Mouse (Mus musculus) frontal cortex, postnatal 14 days (tissue): Measurements from ENCODE around the gene Ndufaf3.
"Not testable (repeated sequence)": the region's sequence is repeated elsewhere in the genome, so short reads cannot be mapped to it uniquely, and the experiment has no call there.

Source experiments
- DNase-seq, 2 experiments: peaks; one replicate each; pipeline ENCODE4 v3.0.0; 2022; ENCODE audit warnings: low spot score in 2 of 2

Gene Ndufaf3

DNA sequence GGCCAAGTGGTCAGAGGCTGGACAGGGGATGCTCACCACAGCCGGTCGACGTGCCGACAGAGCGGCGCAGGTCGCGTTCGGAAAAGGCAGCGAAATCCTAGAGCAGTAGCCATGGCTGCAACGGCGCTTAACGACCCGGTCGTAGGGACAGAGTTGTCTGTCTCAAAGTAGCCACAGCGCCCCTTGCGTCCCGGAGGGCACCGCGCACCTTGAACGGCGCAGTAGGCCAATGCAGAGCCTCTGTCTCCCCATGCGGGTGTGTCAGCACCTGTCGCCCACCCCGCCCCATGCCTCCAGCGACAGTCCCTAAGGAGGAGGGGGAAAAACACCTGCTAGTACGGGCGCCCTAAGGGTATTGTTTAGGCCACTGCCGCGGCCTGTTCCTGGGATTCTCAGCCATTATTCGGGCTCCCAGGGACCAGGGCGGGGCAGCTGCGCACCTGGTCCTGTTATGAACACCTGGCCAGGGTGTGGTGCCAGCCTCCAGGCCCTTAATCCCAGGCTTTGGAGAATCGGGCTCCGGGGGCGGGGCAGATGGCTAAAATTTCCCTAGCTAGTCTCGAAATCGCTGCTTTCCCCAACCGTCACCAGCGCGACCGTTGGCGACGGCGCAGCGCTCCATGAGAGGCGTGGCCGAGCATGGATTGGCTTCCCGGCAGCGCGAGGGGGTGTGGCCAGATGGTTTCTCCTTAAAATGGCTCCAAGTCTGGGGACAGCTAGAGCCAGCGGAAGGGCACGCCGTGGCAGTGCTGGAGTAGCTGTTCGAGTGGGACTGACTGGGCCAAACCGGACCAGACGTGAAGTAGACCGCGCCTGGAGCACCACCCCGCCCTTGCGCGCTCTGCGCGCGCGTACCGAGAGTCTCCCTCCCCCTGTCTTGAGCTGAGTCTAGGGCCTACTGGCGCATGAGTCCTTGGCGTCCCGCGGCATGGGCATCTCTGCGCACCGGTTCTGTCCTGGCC lies at the start of gene Ndufaf3:
TSS of gene Ndufaf3 (minus strand) at position 620 of the 962 bp plus-strand sequence.
- peak; percentile 91 to 95 for DNase-seq

DNA sequence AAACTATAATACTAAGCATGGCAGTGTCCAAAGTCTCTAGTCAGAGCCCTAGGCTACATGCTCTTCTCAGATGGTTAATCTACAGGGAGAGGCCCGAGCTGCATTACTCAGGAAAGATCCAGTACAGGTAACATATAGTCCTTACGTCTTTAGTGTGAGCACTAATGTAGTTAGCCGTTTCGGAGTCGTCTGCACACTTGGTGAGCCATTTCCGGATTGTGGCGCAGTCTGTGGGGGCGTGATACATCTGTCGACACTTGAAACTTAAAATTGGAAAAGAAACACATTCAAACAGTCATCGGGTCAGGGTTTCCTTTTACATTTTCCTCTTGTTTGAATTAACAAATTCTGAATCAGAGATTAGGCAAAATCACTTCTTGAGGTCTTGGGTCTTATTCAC lies 44.3 kb upstream of the Ndufaf3 start:
- no peak for DNase-seq

DNA sequence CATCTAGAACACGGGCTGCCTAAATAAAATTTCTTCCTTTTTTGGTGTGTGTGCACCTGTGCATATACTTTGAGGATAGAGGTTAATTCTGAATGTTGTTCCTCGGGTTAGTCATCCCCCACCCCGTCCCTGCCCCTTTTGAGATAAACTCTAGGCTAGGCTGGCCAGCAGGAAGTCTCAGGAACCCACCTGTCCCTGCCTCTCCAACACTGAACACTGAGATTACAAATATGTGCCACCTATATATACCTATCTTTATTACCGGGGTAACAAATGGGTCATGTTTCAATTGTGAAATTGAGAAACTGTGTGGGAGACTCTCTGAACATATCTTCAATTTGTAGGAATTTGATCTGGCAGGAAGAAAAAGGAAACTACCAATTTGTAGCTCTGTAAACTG lies 41.7 kb upstream of the Ndufaf3 start:
- no peak for DNase-seq

GRCm38 (mm10) chr9:108607929-108608328 lies 40.7 kb upstream of the Ndufaf3 start:
- DNase-seq = not testable (repeated sequence)

GRCm38 (mm10) chr9:108601986-108602385 lies 34.8 kb upstream of the Ndufaf3 start:
- no peak for DNase-seq

DNA sequence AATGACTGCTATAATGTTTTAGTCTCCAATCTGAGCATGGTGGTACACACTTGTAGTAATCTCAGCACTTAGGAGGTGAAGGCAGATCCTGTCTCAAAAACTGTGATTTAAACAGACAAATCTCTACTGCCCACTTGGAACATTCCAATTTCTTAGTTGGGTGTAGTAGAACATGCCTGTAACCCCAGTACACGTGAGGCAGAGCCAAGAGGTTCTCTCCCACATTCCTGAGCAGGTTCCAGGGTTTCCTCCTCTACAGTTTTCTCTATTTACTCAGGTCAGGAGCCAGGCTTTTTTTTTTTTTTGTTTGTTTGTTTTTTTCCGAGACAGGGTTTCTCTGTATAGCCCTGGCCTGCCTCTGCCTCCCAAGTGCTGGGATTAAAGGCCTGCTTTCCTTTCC lies 32.8 kb upstream of the Ndufaf3 start:
- no peak for DNase-seq

GRCm38 (mm10) chr9:108599021-108599566 lies 31.9 kb upstream of the Ndufaf3 start:
- DNase-seq = no peak

DNA sequence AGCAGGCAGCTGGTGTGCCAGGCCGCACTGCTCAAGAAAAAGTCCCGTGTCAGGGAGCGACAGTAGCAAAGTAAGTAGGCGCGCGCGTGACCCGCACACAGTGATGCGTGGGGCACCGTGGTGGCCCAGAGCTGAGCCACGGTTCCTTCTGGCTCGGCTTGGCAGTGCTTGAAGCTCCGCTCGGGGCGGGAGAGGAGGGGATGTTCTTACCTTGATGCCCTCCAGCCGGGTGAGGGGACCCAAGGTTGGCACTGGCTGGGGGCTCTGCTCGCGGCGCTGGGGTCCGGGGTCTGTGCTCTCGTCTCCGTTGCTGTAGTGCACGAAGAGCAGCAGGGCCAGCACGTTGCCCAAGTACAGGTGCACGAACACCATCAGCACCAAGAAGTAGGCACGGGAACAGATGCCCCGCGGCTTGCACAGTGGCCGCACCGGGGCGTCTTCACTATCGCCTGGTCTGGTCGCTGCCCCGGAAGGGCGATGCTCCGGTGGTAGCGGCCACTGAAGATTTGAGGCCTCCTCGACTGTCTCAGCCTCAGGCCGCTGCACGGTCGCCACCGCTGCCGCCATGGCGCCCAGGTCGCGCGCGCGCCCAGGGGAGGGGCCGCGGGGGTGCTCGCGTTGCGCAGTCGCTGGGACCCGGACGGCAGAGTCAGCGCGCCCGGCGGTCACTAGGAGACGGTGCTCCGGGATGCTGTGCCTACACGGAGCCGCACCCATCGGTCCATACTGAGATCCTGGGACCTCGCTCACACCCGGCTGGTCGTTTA lies 29.9 kb upstream of the Ndufaf3 start, which contains the start of gene P4htm:
TSS of gene P4htm (minus strand) at position 670 of the 767 bp plus-strand sequence.
- DNase-seq = peak in 1 of 2 experiments; percentile 68

DNA sequence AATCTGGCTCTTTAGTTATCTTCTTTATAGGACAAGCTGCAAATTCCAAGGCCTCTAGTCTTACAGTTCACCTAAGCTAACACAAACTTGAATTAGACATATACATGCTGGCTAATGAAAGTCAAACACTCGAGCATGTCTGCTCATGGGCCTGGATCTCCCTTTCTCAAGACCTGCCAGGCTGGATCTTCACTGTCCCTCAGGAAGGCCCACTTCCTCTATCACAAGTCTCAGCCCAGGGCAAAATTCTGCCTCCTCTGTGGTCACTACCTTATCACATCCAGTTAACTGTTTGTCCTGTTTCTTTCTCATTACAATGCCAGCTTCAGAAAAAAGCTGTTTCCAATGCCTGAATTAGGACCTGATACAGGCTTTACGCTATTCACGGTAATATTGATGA lies 27.1 kb upstream of the Ndufaf3 start:
- DNase-seq = no peak

DNA sequence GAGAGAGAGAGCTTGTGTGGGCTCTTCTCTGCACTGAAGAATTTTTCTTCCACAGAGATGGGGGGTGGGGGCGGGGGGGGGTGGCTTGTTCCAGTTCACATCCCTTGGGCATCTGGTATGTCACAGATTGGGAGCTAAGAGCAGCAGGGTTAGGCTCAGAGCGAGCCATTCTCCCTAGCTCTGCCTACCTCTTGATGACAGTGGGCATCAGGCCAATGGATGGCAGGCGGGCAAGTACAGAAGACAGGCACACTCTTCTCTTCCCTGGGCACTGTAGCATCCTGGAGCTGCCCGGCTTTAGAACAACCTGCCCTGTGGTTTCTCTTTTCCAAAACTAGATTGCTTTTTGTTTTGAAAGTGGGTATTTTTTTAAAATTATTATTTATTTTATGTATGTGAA lies 24.2 kb upstream of the Ndufaf3 start:
- no peak for DNase-seq

- no peak for DNase-seq
Measured at GRCm38 (mm10) chr9:108589229-108589628, 22.0 kb upstream of the Ndufaf3 start.

DNA sequence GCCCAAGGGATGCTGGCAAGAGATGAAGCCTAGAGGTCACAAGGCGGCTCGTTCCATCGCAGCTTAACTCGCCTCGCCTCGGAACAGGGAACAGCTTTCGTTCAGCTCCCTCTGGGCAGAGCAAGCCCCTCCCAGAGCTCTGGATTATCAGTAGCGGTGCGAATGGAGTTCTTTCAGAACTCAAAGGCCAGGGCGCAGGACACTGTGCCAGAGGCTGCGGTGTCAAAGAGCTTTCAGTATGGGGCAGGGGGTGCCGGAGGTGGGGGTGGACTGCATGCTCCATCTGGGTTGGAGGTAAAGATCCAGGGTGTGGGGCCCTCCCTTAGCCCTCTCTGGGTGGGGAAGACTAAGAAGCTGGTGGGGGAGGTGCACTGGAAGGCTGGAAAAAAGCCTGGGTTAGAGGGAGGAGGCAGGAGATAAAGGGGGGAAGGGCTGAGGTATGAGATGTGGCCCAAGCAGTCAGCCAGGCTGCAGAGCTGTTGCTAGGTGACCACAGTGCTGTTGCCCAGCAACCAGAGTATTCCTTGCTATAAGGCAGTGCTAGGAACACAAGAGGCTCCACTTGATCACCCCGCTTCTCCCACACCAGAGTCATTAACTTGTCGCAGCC lies 20.4 kb upstream of the Ndufaf3 start:
- DNase-seq = peak; percentile 72 to 88

DNA sequence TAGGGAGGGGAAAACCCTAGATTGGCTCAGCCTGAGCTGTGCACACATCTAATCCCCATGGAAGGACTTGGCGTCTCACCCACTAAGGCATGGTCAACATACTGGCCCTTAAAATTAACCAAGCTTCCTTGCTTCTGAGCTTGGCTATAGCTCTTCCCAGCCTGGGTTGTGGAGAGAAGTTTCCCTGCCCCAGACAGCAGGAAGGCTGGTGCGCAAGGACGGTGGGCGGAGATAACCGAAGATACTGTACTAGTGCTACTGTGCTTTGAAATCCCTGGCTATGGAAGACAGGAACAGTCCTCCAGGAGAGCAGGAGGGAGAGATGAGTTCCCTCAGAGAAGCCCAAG lies 12.1 kb upstream of the Ndufaf3 start:
- no peak for DNase-seq

DNA sequence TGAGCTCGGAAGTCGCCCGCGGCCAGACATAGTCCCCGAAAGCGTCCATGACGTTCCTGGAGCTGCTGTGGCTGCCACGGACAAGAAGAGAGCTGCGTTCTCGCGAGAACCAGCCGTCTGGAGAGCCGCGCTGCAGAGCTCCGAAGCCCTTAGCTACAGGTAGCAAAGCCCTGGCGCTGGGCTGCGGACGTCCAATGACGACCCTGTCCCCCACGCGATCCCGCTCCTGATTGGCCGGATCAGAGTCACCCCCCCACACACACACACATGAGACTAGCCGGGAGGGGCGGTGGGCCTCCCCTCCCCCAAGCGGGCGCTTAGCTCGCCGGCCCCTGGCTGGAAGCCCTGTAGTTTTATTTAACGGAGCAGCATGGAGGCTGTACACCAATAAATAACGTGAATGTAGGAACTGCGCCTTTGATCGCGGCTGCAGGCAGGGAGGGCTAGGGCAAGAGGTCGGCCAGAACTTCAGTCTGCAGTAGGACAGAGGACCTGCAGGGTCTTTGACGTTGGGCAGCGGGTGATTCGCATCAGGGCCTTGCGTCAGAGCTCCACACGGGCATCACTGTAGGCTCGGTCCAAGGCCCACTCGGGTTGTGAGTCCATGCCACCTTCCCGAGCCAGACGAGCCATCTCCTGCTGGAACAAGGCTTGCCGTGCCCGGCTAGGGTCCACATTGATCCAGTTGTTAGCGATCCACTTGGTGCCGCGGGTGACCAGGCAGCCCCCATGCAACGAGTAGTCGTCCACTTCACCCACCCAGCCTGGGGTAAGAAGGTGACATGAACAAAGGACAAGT lies 11.5 kb upstream of the Ndufaf3 start, which contains the start of gene Wdr6:
TSS of gene Wdr6 (minus strand) at position 195 of the 799 bp plus-strand sequence.
- DNase-seq = peak; percentile 89 to 94

GRCm38 (mm10) chr9:108577934-108578544 lies 10.8 kb upstream of the Ndufaf3 start:
- no peak for DNase-seq

DNA sequence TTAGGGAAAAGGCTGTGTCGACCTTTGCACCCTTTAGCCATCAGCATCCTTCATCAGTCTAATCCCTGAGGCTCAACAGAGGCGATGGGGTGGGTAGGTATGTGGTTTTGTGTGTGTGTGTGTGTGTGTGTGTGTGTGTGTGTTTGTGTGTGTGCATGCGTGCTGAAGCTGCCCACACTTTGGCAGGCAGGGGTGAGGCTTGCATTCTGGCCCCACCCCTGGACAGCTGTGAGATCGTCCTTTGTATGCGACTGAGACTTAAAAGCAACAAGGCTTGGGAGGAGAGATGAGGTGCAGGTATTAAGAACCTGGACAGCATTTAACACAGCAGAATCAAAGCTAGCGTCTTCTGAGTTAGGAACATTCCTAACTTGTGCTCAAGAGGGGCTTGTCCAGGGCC lies 9.8 kb upstream of the Ndufaf3 start:
- no peak for DNase-seq

GRCm38 (mm10) chr9:108575321-108576297 lies 8.4 kb upstream of the Ndufaf3 start:
- DNase-seq = no peak

DNA sequence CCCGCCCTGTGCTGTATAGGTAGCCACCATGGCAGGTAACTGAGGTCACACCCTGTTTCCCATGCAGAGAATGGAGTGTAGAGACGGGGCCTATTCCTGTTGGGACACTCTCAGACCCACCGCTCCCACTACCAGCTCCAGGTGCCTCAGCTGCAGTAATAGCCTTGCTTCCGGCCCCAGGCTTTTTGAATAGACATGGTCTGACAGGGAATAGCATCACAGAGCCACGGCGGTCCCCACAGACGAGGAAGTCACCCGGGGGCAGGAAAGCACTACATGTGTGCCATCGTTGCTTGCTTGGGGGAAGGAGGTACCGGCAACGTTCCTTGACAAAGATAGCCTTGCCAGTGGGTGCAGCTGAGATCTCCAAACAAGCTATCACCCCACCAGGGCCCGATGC lies 7.7 kb upstream of the Ndufaf3 start:
- DNase-seq = no peak
